In genomic region chr14:61045446-61046090, GRCm38 (mm10) we compare ENCODE assay signal across 8 mouse cellular contexts. TPM values are rescaled to one million over a fixed set of nuclear protein-coding genes. Genes with fewer than 3 reads are reported as not detected.
DNase-seq lines count a peak whose midpoint lies in the region; ATAC-seq and TF ChIP-seq lines count a peak whose summit lies in the region.
"Had no signal": no experiment of that assay in that cellular context is flagged by ENCODE, and none has a peak within 500 bp of the region (broad histone marks: within the 10 kb centered on the region; RNA-seq: fewer than 3 reads in every experiment).

No protein-coding gene starts in this region.

- no peaks in the 10 kb centered on the region for H3K4me1 ChIP-seq in bone marrow macrophage, adult 2 months (ENCODE audit: control insufficient read depth, insufficient read depth, low read length)
- peaks cover 19% of the 10 kb centered on the region for H3K4me1 ChIP-seq in heart, embryonic 11.5 days (ENCODE audit: control insufficient read depth, insufficient read depth, low read length)
- no peaks in the 10 kb centered on the region for H3K4me1 ChIP-seq in liver, embryonic 11.5 days (replicated peaks; ENCODE audit: control insufficient read depth, insufficient read depth, low read length)
- peaks cover 38% of the 10 kb centered on the region for H3K4me1 ChIP-seq in neural tube, embryonic 15.5 days

- peak overlapping the region; percentile 14 for H3K4me3 ChIP-seq in bone marrow macrophage, adult 2 months (ENCODE audit: insufficient read depth, low read length)
- peak overlapping the region; percentile 57 for H3K4me3 ChIP-seq in heart, embryonic 11.5 days (ENCODE audit: low read depth, low read length)
- peak overlapping the region; percentile 47 for H3K4me3 ChIP-seq in liver, embryonic 11.5 days (ENCODE audit: low read depth, low read length)
- peak overlapping the region; percentile 46 for H3K4me3 ChIP-seq in neural tube, embryonic 15.5 days (replicated peaks)

- peak overlapping the region; percentile 79 for H3K9ac ChIP-seq in heart, embryonic 11.5 days (ENCODE audit: low read depth, low read length)
- peak overlapping the region; percentile 56 for H3K9ac ChIP-seq in liver, embryonic 11.5 days (ENCODE audit: low read depth, low read length)
- H3K9ac ChIP-seq in neural tube, embryonic 15.5 days (replicated peaks), result peak overlapping the region; percentile 61

- TF ChIP-seq POLR2A in bone marrow macrophage, adult 2 months (IDR thresholded peaks at IDR 0.05; ENCODE audit: borderline replicate concordance, low read depth, low read length), result no peak

- H3K36me3 ChIP-seq in heart, embryonic 11.5 days (ENCODE audit: control insufficient read depth, insufficient read depth, low read length), result no peaks in the 10 kb centered on the region
- H3K36me3 ChIP-seq in liver, embryonic 11.5 days (ENCODE audit: control insufficient read depth, insufficient read depth, low read length), result no peaks in the 10 kb centered on the region
- no peaks in the 10 kb centered on the region for H3K36me3 ChIP-seq in neural tube, embryonic 15.5 days

- H3K27ac ChIP-seq in bone marrow macrophage, adult 2 months (ENCODE audit: insufficient read depth, low read depth, low read length), result no peak overlapping the region
- peak overlapping the region; percentile 86 for H3K27ac ChIP-seq in heart, embryonic 11.5 days (ENCODE audit: low read depth, low read length)
- H3K27ac ChIP-seq in liver, embryonic 11.5 days (ENCODE audit: low read depth, low read length), result peak overlapping the region; percentile 59
- H3K27ac ChIP-seq in neural tube, embryonic 15.5 days (replicated peaks), result peak overlapping the region; percentile 73

- H3K27me3 ChIP-seq in heart, embryonic 11.5 days (ENCODE audit: control insufficient read depth, insufficient read depth, low read length), result no peaks in the 10 kb centered on the region
- H3K27me3 ChIP-seq in liver, embryonic 11.5 days (replicated peaks; ENCODE audit: control insufficient read depth, insufficient read depth, low read length), result peaks cover 23% of the 10 kb centered on the region
- peaks cover 3% of the 10 kb centered on the region; the same call in 1 of the 2 replicates for H3K27me3 ChIP-seq in neural tube, embryonic 15.5 days (replicated peaks)

- no peak; the same call in 1 of the 2 replicates for ATAC-seq in heart, embryonic 11.5 days (replicated peaks; ENCODE audit: insufficient number of reproducible peaks, low FRiP score, low TSS enrichment)
- ATAC-seq in liver, embryonic 11.5 days (replicated peaks; ENCODE audit: low FRiP score), result no peak
- no peak for ATAC-seq in neural tube, embryonic 15.5 days (ENCODE audit: low FRiP score)
- ATAC-seq in CD4-positive, CD25-positive, alpha-beta regulatory T cell, adult 4 months, result no peak

- intact Hi-C loops in gastrocnemius, postnatal 36 days (cut with DNase I), result no loop called here

- DNase-seq in ES-CJ7 (ENCODE audit: low read depth, low spot score), result peak; percentile 26
- DNase-seq in liver, embryonic 11.5 days (ENCODE audit: low spot score), result no peak
- no peak for DNase-seq in gastrocnemius, postnatal 36 days

- peak overlapping the region; percentile 82 for H3K4me2 ChIP-seq in heart, embryonic 11.5 days
- peak overlapping the region; percentile 72 for H3K4me2 ChIP-seq in liver, embryonic 11.5 days
- peak overlapping the region; percentile 80 for H3K4me2 ChIP-seq in neural tube, embryonic 15.5 days

- WGBS in heart, embryonic 11.5 days (ENCODE audit: insufficient replicate concordance), result under 1% methylated on average over 19 of the region's 19 CpGs
- 4% methylated on average over 19 of the region's 19 CpGs for WGBS in liver, embryonic 11.5 days
- WGBS in neural tube, embryonic 15.5 days, result 1% methylated on average over 19 of the region's 19 CpGs

- H3K9me3 ChIP-seq in heart, embryonic 11.5 days (replicated peaks; ENCODE audit: control insufficient read depth, low read length), result no peaks in the 10 kb centered on the region
- no peaks in the 10 kb centered on the region for H3K9me3 ChIP-seq in liver, embryonic 11.5 days (ENCODE audit: control insufficient read depth, low read length)
- no peaks in the 10 kb centered on the region for H3K9me3 ChIP-seq in neural tube, embryonic 15.5 days (replicated peaks)

- no peak for TF ChIP-seq CTCF in bone marrow macrophage, adult 2 months (IDR thresholded peaks at IDR 0.05; ENCODE audit: low read depth, low read length)

RNA-seq across cellular contexts. Expression of gene Tnfrsf19, which starts 0.7 kb away (rescaled TPM):
- polyA plus RNA-seq in bone marrow macrophage, adult 2 months (2012; ENCODE audit: insufficient read depth, insufficient read length, missing spikeins), result not detected in 2 replicates
- 29.6 and 30.1 TPM in 2 replicates for polyA plus RNA-seq in heart, embryonic 11.5 days (2014; fragmentation: Nextera tagmentation; extraction: Ambion mirVana)
- polyA plus RNA-seq in liver, embryonic 11.5 days (2014; fragmentation: Nextera tagmentation; extraction: Ambion mirVana), result 13.8 and 15.5 TPM in 2 replicates
- 28.8 and 30.3 TPM in 2 replicates for polyA plus RNA-seq in neural tube, embryonic 15.5 days (2015; fragmentation: Nextera tagmentation; extraction: Ambion mirVana)
- total RNA-seq in gastrocnemius, postnatal 36 days (2021), result 1 to 10 TPM; 2.7 to 7.4 TPM
- not detected for polyA plus RNA-seq in CD4-positive, CD25-positive, alpha-beta regulatory T cell, adult 4 months (2017; shearing (Covaris generic))
- total RNA-seq: common myeloid progenitor, adult 5-6 weeks had no signal

Comparison
In these comparisons a context has a peak if more than half of its experiments do, and no peak if none do; other contexts are left out.
1. RNA of gene Tnfrsf19, which starts 0.7 kb away (polyA plus RNA-seq): 29.6 to 30.1 TPM in heart, embryonic 11.5 days, 28.8 to 30.3 TPM in neural tube, embryonic 15.5 days and 13.8 to 15.5 TPM in liver, embryonic 11.5 days; not detected in bone marrow macrophage, adult 2 months and not detected in CD4-positive, CD25-positive, alpha-beta regulatory T cell, adult 4 months; every median in the first group is over 10 times any median in the second.
2. Peak in every context shown above with its lines, with median percentiles within 50 percentile points of each other: H3K4me3 ChIP-seq, H3K4me2 ChIP-seq and H3K9ac ChIP-seq.